8 mouse cellular contexts compared by ENCODE assay signal in the genomic region with DNA sequence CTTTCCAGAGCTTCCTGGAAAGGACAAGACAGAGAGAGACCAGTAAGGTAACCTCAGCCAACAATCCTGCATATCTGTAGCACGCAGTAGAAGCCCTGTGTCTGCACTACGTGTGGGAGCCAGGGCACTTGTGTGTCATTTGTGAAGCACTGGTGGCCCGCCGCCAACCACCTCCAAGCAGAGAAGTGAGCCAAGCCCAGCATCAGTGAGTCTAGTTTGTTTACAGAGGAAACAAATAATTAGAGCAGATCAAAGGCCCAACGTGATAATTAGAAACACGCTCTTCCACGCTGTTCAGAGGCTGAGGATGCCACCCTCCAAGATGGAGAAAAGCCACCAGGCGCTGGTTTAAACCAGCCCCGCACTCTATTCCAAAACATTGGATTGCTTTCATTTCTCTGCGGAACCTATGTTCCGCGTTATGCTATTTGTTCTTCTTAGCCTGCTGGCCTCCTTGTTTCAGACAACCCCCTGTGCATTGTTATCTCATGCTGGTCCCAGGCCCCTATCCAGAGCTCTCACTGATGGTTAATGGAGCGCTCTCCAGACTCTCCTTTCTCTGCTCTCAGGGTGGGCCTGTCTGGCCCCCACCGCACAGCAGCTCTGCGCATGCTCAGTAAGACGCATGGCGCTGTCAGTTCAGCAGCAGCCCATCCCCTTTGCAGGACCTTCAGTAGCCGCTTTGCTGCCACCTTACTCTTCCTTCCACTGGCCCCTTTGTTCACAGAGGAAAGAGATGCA.
DNase-seq lines count a peak whose midpoint lies in the region; ATAC-seq and TF ChIP-seq lines count a peak whose summit lies in the region.

No protein-coding gene starts in this region.

- H3K36me3 ChIP-seq in liver, embryonic 12.5 days: no peaks in the 10 kb centered on the region
- H3K36me3 ChIP-seq in liver, embryonic 11.5 days (ENCODE audit: control insufficient read depth, insufficient read depth, low read length): no peaks in the 10 kb centered on the region
- no peaks in the 10 kb centered on the region for H3K36me3 ChIP-seq in intestine, postnatal 0 days (ENCODE audit: control insufficient read depth, insufficient read depth)

- no peak overlapping the region for H3K27ac ChIP-seq in liver, embryonic 12.5 days
- no peak overlapping the region for H3K27ac ChIP-seq in liver, embryonic 11.5 days (ENCODE audit: low read depth, low read length)
- H3K27ac ChIP-seq in intestine, postnatal 0 days (ENCODE audit: low read depth, low read length): no peak overlapping the region

- intact Hi-C loops in gastrocnemius, postnatal 14 days (cut with DNase I; ENCODE audit: low total_unique reads): no loop called here

- no peaks in the 10 kb centered on the region for H3K9me3 ChIP-seq in liver, embryonic 12.5 days (replicated peaks)
- H3K9me3 ChIP-seq in liver, embryonic 11.5 days (ENCODE audit: control insufficient read depth, low read length): no peaks in the 10 kb centered on the region
- H3K9me3 ChIP-seq in intestine, postnatal 0 days (ENCODE audit: control insufficient read depth): no peaks in the 10 kb centered on the region

- H3K4me2 ChIP-seq in liver, embryonic 12.5 days: no peak overlapping the region
- H3K4me2 ChIP-seq in liver, embryonic 11.5 days: no peak overlapping the region
- peak overlapping the region; percentile 38; the same call in 1 of the 2 replicates for H3K4me2 ChIP-seq in intestine, postnatal 0 days (replicated peaks; ENCODE audit: low read depth)

- H3K27me3 ChIP-seq in liver, embryonic 12.5 days (replicated peaks): no peaks in the 10 kb centered on the region
- H3K27me3 ChIP-seq in liver, embryonic 11.5 days (replicated peaks; ENCODE audit: control insufficient read depth, insufficient read depth, low read length): no peaks in the 10 kb centered on the region
- H3K27me3 ChIP-seq in intestine, postnatal 0 days (replicated peaks; ENCODE audit: control insufficient read depth, insufficient read depth, low read length): no peaks in the 10 kb centered on the region

- DNase-seq in liver, embryonic 11.5 days (ENCODE audit: low spot score): no peak
- DNase-seq in cerebellum, postnatal 10 days: peak; percentile 87 to 89
- DNase-seq in gastrocnemius, postnatal 14 days: peak; percentile 30
- peak; percentile 24 for DNase-seq in lung, postnatal 36 days
- DNase-seq in spleen, postnatal 4 days (ENCODE audit: low spot score in 2 of 2): no peak
- no peak for DNase-seq in adipocyte (ENCODE audit: low spot score)

- H3K4me3 ChIP-seq in liver, embryonic 12.5 days: no peak overlapping the region
- no peak overlapping the region for H3K4me3 ChIP-seq in liver, embryonic 11.5 days (ENCODE audit: low read depth, low read length)
- H3K4me3 ChIP-seq in intestine, postnatal 0 days (ENCODE audit: low read depth, low read length): no peak overlapping the region

- TF ChIP-seq CTCF in intestine, postnatal 0 days (IDR thresholded peaks at IDR 0.05; ENCODE audit: low read depth): no peak

- H3K9ac ChIP-seq in liver, embryonic 12.5 days: no peak overlapping the region
- H3K9ac ChIP-seq in liver, embryonic 11.5 days (ENCODE audit: low read depth, low read length): no peak overlapping the region
- H3K9ac ChIP-seq in intestine, postnatal 0 days (ENCODE audit: low read depth, low read length): no peak overlapping the region

- H3K4me1 ChIP-seq in liver, embryonic 12.5 days: no peaks in the 10 kb centered on the region
- H3K4me1 ChIP-seq in liver, embryonic 11.5 days (replicated peaks; ENCODE audit: control insufficient read depth, insufficient read depth, low read length): no peaks in the 10 kb centered on the region
- no peaks in the 10 kb centered on the region for H3K4me1 ChIP-seq in intestine, postnatal 0 days (replicated peaks; ENCODE audit: control insufficient read depth, insufficient read depth, low read length)

- 0 out of 2 replicates have a peak, but pooled peaks have one; percentile 30 for ATAC-seq in liver, embryonic 12.5 days
- ATAC-seq in liver, embryonic 11.5 days (replicated peaks; ENCODE audit: low FRiP score): no peak
- no peak for ATAC-seq in intestine, postnatal 0 days

- WGBS in liver, embryonic 12.5 days (ENCODE audit: insufficient replicate concordance): 63% methylated on average over 18 of the region's 18 CpGs
- WGBS in liver, embryonic 11.5 days: 62% methylated on average over 18 of the region's 18 CpGs
- 50% methylated on average over 18 of the region's 18 CpGs for WGBS in intestine, postnatal 0 days

Comparison
In these comparisons a context has a peak if more than half of its experiments do, and no peak if none do; other contexts are left out.
1. DNase-seq: peak in cerebellum, postnatal 10 days (2 of 2), gastrocnemius, postnatal 14 days (single experiment) and lung, postnatal 36 days (single experiment); none in liver, embryonic 11.5 days (single experiment), spleen, postnatal 4 days (0 of 2) and adipocyte (single experiment).